Mouse (Mus musculus) forebrain, embryonic 13.5 days (tissue): ENCODE measurements around the gene Cnpy4. TPM values are rescaled to one million over a fixed set of nuclear protein-coding genes. Genes with fewer than 3 reads are reported as not detected.
"Not testable (repeated sequence)": the region's sequence is repeated elsewhere in the genome, so short reads cannot be mapped to it uniquely, and the experiment has no call there.

Source experiments
- ATAC-seq: fragments of 200-750 bp; cut with Nextera tagmentation; 2 replicates; pipeline ENCODE4 v1.8.0; 2017
- H3K27ac ChIP-seq: fragments of 300-500 bp; sonication (generic); 2 replicates; pipeline ENCODE4 v1.5.1; 2015; ENCODE audit warnings: inconsistent platforms, mild to moderate bottlenecking, moderate library complexity
- H3K27me3 ChIP-seq: fragments of 300-500 bp; sonication (generic); 2 replicates; pipeline ENCODE4 v1.6.1; 2015; ENCODE audit warnings: mild to moderate bottlenecking, inconsistent platforms
- H3K36me3 ChIP-seq: fragments of 300-500 bp; sonication (generic); 2 replicates; pipeline ENCODE4 v1.6.1; 2015; ENCODE audit warnings: mild to moderate bottlenecking, inconsistent platforms; ENCODE audit not compliant: poor library complexity, severe bottlenecking
- H3K4me1 ChIP-seq: fragments of 300-500 bp; sonication (generic); 2 replicates; pipeline ENCODE4 v1.6.1; 2015; ENCODE audit warnings: inconsistent platforms
- H3K4me2 ChIP-seq: fragments of 300-500 bp; sonication (generic); 2 replicates; pipeline ENCODE4 v1.6.1; 2015; ENCODE audit warnings: inconsistent platforms, mild to moderate bottlenecking, moderate library complexity
- H3K4me3 ChIP-seq: fragments of 300-500 bp; sonication (generic); 2 replicates; pipeline ENCODE4 v1.5.1; 2015; ENCODE audit warnings: mild to moderate bottlenecking, inconsistent platforms
- H3K9ac ChIP-seq: fragments of 300-500 bp; sonication (generic); 2 replicates; pipeline ENCODE4 v1.6.1; 2015; ENCODE audit warnings: mild to moderate bottlenecking, inconsistent platforms
- H3K9me3 ChIP-seq: fragments of 300-500 bp; sonication (generic); replicated peaks from 2 replicates; pipeline ENCODE4 v1.6.1; 2016; ENCODE audit warnings: inconsistent platforms
- WGBS: fragments of 180-500 bp; shearing (Covaris S2); methylation state at CpG from one replicate; pipeline ENCODE4 v1.1.7; 2015; 5-methylcytosine and 5-hydroxymethylcytosine counted together
- polyA plus RNA-seq: library from polyadenylated mRNA; unstranded; fragments of >200 nt; fragmentation: Nextera tagmentation; extraction: Ambion mirVana; gene quantifications from 2 replicates; pipeline ENCODE4 v1.2.1, GENCODE M21; 2015

Cnpy4 gene
- polyA plus RNA-seq, 1 experiment from 2014 or later = 48.1 TPM

DNA sequence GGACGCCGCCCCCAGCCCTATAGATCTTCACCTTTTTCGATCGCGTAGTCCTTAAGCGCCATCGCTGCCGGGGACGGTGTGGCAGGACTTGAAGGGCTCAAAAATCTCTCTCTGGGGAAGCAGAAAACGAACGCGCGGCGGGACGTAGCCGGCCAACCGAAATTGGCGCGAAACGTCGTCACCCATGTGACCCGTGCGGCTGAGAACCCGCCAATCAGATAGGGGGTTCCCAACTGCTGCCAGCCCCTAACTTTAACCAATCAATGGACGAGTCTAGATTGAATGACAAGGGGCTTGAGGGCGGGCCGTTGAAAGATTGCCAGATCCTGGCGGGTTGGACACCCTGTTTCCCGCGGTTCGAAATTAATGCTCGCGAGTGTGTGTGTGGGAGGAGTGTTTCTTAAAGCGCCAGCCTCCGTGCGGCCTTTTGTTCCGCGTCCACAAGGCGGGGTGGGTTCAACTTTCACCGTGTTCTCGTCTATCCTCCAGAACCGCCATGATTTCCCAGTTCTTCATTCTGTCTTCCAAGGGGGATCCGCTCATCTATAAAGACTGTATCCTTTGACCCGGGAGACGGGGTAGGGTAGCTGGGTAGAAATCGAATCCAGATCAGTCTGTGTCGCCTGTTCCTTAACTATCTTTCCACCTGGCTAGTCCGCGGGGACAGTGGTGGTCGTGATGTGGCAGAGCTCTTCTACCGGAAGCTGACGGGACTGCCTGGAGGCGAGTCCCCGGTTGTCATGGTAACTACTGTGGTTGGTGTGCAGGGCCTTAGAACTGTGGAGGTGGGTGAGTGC is 15.4 kb upstream of the Cnpy4 start, which contains the start of the genes Ap4m1 and Mcm7:
Gene Ap4m1, plus strand, starts transcription at position 308 of the 797 bp plus-strand sequence.
Gene Mcm7, minus strand, starts transcription at position 728 of the 797 bp plus-strand sequence.
- WGBS = under 1% methylated on average over 54 of the region's 54 CpGs
- peaks cover 57% of the 10 kb centered on the region for H3K36me3 ChIP-seq

DNA sequence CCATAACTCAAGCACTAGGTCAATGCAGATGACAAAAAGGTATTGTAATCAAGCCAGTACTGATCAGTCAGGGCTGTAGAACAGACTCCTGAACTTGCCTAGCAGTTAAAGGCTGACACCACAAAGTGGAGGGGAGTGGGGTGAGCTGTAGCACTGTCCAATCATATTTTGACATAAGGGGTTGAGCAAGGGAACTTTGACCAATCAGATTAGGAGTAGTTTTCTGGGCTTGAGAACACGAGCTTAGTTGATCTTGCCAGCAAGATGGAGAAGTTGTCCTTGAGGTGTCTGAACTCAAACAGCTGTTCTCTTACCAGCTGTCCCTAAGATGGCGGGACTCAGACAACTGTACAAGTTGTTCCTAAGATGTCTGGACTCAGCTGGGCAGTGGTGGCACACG is 14.1 kb upstream of the Cnpy4 start:
- H3K36me3 ChIP-seq = peaks cover 57% of the 10 kb centered on the region
- H3K4me3 ChIP-seq = 0 out of 2 replicates have a peak overlapping the region, but pooled peaks have one; percentile 78
- no peak for ATAC-seq
- peak overlapping the region; percentile 87 for H3K4me2 ChIP-seq
- no peaks in the 10 kb centered on the region for H3K9me3 ChIP-seq
- H3K9ac ChIP-seq = no peak overlapping the region
- no peaks in the 10 kb centered on the region for H3K27me3 ChIP-seq
- H3K27ac ChIP-seq = no peak overlapping the region
- WGBS = 87% methylated on average over 3 of the region's 3 CpGs
- peaks cover 37% of the 10 kb centered on the region for H3K4me1 ChIP-seq

More for the DNA sequence above, 15.4 kb upstream of the Cnpy4 start, which contains the start of the genes Ap4m1 and Mcm7:
- Histone ChIP-seq H3K27me3 (no peaks in the 10 kb centered on the region), H3K27ac (peak within 1 kb of the TSS; percentile 95), H3K4me2 (peak within 1 kb of the TSS; percentile 87), H3K9ac (peak within 1 kb of the TSS; percentile 79), H3K4me1 (peaks cover 37% of the 10 kb centered on the region), H3K9me3 (no peaks in the 10 kb centered on the region), H3K4me3 (peak within 1 kb of the TSS; percentile 78)
- peak; percentile 93 for ATAC-seq

DNA sequence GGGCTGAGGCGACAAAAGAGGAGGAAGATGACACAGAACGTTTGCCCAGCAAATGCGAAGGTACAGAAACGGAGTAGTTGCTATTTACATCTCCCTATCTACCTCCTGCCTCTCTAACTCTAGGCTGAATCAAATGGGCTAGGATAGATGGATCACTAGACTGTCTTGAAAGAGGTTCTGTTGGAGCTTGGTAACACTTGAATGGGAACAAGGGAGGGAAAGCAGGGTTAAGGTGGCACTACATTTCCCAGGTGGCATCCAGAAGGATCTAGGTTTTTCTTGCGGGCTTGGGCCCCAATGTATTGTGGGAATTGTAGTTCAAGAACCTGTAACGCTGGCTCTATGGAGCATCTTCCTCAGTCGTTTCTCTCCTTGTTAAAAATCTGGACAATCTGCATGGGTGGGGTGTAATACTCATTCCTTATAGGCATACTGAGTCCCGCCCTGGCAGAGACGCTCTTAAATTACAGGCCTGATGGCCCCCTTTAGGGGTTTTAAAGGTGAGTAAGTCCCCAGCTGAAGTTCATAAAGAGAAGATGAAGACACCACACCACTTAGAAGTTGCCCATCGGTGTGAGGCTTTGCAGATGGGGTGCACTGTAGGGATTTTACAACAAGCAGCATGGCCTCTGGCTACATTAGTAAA is 499 bp downstream of the Cnpy4 start:
- Histone ChIP-seq H3K9ac (peak overlapping the region; percentile 79), H3K36me3 (peaks cover 47% of the 10 kb centered on the region), H3K4me2 (peak overlapping the region; percentile 74), H3K27ac (peak overlapping the region; percentile 65), H3K9me3 (no peaks in the 10 kb centered on the region), H3K27me3 (no peaks in the 10 kb centered on the region), H3K4me1 (peaks cover 21% of the 10 kb centered on the region), H3K4me3 (peak overlapping the region; percentile 85)
- 0% methylated on average over 10 of the region's 10 CpGs for WGBS
- peak; percentile 88 for ATAC-seq

DNA sequence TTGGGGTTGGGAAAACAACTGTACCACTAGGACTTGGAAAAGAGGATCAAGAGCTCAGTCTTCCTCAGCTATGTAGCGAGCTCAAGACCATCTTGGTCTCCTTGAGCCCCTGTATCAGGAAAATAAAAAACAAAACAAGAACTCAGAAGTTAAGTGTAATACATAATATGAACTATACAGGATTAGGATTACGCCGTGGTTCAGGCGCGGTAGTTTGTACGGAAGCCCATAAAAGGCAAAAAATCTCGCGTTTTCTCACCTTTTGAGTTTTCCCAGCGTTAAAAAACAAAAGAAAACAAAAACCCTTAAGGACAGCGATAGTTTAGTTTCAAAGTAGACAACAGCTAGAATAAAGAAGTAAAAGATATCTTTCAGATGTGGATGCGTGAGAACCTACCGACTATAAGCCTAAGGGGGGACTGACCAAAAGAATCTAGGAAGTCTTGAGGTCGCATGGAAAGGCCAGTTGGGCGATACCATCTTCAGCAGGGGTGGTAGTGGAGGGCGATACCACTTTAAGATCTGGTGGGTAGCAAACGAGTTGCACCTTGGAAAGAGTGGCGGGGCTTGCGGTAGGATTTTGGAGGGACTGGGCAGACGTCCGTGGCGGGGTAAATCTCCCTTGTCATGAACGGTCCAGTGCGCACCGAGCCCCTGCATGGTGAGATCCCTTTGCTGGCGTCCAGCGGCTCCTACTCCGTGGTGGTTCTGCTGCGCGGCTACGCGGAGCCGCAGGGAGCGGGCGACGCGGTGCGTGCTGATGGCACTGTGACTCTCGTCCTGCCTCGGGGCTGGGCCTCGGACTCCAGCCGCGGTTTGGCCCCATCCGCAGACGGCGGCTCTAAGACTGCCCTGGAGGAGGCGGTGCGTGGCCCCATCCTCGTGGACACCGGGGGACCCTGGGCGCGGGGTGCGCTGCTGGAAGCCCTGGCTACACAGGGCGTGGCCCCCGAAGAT is 6.8 kb downstream of the Cnpy4 start, which contains the start of gene Mblac1:
Gene Mblac1, plus strand, starts transcription at position 544 of the 957 bp plus-strand sequence.
- H3K4me3 ChIP-seq = peak within 1 kb of the TSS; percentile 77
- ATAC-seq = peak; percentile 87
- H3K27ac ChIP-seq = peak within 1 kb of the TSS; percentile 81
- peaks cover 17% of the 10 kb centered on the region for H3K4me1 ChIP-seq
- 8% methylated on average over 54 of the region's 54 CpGs for WGBS
- no peaks in the 10 kb centered on the region for H3K27me3 ChIP-seq
- H3K9ac ChIP-seq = peak within 1 kb of the TSS; percentile 91
- H3K4me2 ChIP-seq = peak within 1 kb of the TSS; percentile 96
- peaks cover 36% of the 10 kb centered on the region for H3K36me3 ChIP-seq
- H3K9me3 ChIP-seq = no peaks in the 10 kb centered on the region

DNA sequence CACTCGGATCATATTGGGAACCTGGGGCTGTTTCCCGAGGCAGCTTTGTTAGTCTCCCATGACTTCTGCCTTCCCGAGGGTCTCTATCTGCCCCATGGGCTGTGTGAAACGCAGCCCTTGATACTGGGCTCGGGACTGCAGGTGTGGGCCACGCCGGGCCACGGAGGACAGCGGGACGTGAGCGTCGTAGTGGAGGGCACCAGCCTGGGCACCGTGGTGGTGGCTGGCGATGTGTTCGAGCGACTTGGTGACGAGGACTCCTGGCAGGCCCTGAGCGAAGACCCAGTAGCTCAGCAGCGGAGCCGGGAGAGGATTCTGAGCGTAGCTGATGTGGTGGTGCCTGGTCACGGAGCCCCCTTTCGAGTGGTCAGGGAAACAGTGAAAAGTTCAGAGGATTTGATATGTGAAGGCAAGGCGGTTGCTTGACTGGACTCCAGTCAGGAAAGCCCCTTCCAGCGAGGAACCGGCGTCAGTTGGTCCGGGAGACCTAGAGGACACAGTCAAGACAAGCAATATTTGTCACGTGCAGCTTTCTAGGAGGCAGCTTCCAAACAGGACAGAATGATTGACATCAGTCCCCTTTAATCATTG is 7.6 kb downstream of the Cnpy4 start:
- Histone ChIP-seq H3K9ac (peak overlapping the region; percentile 91), H3K4me1 (peaks cover 16% of the 10 kb centered on the region), H3K9me3 (no peaks in the 10 kb centered on the region), H3K4me2 (peak overlapping the region; percentile 96), H3K27me3 (no peaks in the 10 kb centered on the region), H3K36me3 (peaks cover 32% of the 10 kb centered on the region), H3K4me3 (peak overlapping the region; percentile 77), H3K27ac (peak overlapping the region; percentile 81)
- peak; percentile 72 for ATAC-seq
- WGBS = 2% methylated on average over 29 of the region's 29 CpGs

DNA sequence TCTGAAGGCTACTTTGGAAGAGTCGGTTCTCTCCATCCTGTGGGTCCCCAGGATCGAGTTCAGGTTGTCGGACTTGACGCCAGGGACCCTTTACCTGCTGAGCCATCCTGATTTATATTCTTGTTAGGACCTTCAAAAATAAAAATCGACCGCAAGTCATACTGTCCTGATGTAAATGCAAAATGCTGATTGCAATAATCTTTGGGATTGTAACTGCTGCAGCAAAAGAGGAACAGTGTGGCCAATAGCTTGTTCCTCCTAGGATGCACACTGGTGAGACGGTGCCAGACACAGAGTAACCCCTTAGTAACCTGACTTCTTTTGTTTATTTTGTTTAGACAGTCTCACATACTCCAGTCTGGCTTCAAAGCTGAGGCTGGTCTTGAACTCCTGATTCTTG is 8.2 kb downstream of the Cnpy4 start:
- H3K4me1 ChIP-seq = peaks cover 16% of the 10 kb centered on the region
- peaks cover 28% of the 10 kb centered on the region for H3K36me3 ChIP-seq
- peak overlapping the region; percentile 96 for H3K4me2 ChIP-seq
- peak overlapping the region; percentile 77 for H3K4me3 ChIP-seq
- no peak for ATAC-seq
- WGBS = 80% methylated on average over 7 of the region's 7 CpGs
- H3K9ac ChIP-seq = peak overlapping the region; percentile 91; the same call in 1 of the 2 replicates
- no peaks in the 10 kb centered on the region for H3K27me3 ChIP-seq
- peak overlapping the region; percentile 81; the same call in 1 of the 2 replicates for H3K27ac ChIP-seq
- no peaks in the 10 kb centered on the region for H3K9me3 ChIP-seq

DNA sequence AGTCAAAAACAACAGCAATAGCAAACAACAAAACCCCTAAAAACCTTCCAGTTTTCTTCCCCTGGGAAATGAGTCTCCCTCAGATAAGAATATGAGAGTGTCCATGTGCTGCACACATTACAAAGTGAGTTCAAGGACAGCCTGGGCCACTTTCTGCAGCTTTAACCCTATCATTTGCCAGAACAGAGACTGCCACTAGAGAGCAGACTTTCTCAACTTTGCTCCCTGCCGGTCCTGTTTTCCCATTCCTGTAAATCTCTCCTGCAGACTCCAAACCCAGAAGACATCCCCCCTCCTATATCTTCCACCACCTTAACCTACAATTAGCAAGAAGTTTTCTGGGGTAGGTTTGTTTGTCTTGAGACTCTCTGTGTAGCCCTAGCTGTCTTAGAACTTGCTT is 12.3 kb downstream of the Cnpy4 start:
- H3K9ac ChIP-seq = no peak overlapping the region
- peaks cover 3% of the 10 kb centered on the region; the same call in 1 of the 2 replicates for H3K9me3 ChIP-seq
- H3K27me3 ChIP-seq = no peaks in the 10 kb centered on the region
- no peak for ATAC-seq
- H3K36me3 ChIP-seq = no peaks in the 10 kb centered on the region
- 10% methylated on average over 1 of the region's 1 CpGs for WGBS
- no peak overlapping the region for H3K27ac ChIP-seq
- H3K4me1 ChIP-seq = peaks cover 10% of the 10 kb centered on the region
- H3K4me2 ChIP-seq = no peak overlapping the region
- H3K4me3 ChIP-seq = no peak overlapping the region

DNA sequence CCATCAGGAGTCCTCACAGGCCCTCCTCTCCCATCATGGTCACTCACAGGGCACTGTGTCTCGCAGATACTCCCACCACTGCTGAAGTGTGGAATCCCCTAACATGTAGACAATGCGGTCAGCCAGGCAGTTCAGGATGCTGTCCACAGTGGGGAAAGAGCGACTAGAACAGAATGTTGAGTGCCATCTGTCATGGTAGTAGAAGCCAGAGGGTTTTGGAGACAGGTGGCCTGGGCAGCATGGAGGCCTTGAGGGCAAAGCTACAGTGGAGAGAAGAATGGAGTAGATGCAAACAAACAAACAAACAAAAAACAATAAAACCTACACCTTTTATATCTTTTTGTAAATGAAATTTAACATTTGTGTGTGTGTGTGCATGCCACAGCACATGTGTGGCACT is 14.8 kb downstream of the Cnpy4 start:
- no peak for ATAC-seq
- no peaks in the 10 kb centered on the region for H3K27me3 ChIP-seq
- no peak overlapping the region for H3K9ac ChIP-seq
- H3K9me3 ChIP-seq = peaks cover 9% of the 10 kb centered on the region; the same call in 1 of the 2 replicates
- whole genome bisulfite sequencing = 83% methylated on average over 3 of the region's 3 CpGs
- no peak overlapping the region for H3K27ac ChIP-seq
- H3K36me3 ChIP-seq = no peaks in the 10 kb centered on the region
- H3K4me3 ChIP-seq = no peak overlapping the region
- no peaks in the 10 kb centered on the region for H3K4me1 ChIP-seq
- no peak overlapping the region for H3K4me2 ChIP-seq

DNA sequence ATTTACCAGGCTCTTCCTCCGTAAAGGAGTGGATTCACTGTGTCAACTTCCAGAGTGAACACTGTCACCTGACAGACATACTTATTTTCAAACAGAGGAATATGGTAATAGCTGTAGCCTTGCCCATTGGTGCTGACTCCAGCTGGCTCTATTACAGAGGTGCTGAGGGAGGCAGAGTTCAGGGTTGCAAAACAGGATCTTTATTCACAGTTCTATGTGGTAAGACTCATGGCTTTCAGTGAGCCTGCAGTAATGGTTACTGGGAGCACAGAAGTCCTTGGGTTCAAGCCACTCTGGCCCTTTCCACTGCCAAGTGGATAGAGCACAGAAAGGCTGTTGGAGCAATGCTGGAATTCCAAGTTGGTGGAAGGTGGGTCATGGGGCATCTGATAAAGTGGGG is 20.0 kb downstream of the Cnpy4 start:
- H3K4me2 ChIP-seq = no peak overlapping the region
- H3K4me1 ChIP-seq = no peaks in the 10 kb centered on the region
- H3K36me3 ChIP-seq = no peaks in the 10 kb centered on the region
- H3K27me3 ChIP-seq = no peaks in the 10 kb centered on the region
- no peak overlapping the region for H3K9ac ChIP-seq
- H3K9me3 ChIP-seq = peaks cover 9% of the 10 kb centered on the region; the same call in 1 of the 2 replicates
- no peak overlapping the region for H3K4me3 ChIP-seq
- WGBS = 81% methylated on average over 1 of the region's 1 CpGs
- no peak for ATAC-seq
- no peak overlapping the region for H3K27ac ChIP-seq

DNA sequence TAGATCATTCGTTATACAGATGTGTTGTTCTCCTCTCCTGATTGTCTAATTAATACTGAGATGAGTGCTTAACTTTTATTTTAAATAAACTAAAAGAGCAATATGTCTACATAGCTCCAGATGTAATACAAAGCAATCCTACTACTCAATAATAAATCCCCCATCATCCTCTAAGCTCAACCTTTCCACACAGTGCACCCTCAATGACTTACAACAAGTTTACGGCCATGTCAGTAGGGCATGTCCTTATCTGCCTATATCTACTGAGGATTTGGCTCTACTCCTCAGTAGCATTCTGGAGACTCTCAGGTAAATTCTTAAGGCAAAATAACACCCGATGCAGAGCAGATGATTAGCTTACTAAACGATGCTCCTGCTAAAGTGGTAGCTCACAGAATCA is 20.6 kb downstream of the Cnpy4 start:
- Histone ChIP-seq H3K9me3 (peaks cover 9% of the 10 kb centered on the region; the same call in 1 of the 2 replicates), H3K4me1 (no peaks in the 10 kb centered on the region), H3K4me2 (no peak overlapping the region), H3K27ac (no peak overlapping the region), H3K27me3 (no peaks in the 10 kb centered on the region), H3K36me3 (no peaks in the 10 kb centered on the region), H3K4me3 (no peak overlapping the region), H3K9ac (no peak overlapping the region)
- WGBS = 89% methylated on average over 4 of the region's 4 CpGs
- no peak for ATAC-seq

DNA sequence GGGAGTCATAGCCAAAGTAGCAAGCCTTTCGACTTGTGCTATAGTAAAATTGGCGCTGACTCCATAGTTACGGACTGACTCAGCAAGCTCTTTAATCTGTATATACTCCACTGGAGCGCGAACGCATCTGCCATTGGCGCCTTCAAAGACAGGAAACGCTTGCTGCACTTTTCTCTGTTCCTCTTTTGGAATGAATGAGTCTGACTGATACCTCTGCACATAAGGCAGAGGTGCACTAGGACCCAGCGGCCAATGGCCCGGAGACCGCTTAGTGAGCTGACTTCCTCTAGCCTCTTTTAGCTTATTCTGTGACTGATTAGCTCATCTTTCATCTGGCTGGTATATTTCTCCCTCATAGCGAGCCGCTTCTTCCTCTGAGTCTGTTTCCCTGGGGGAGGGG is 29.3 kb downstream of the Cnpy4 start:
- H3K36me3 ChIP-seq, H3K27me3 ChIP-seq, H3K9ac ChIP-seq, H3K4me3 ChIP-seq, H3K27ac ChIP-seq, H3K4me2 ChIP-seq, H3K4me1 ChIP-seq, ATAC-seq: not testable (repeated sequence)
- peaks cover 25% of the 10 kb centered on the region for H3K9me3 ChIP-seq
- WGBS = 96% methylated on average over 13 of the region's 13 CpGs
